Comparison of ENCODE assay signal across 9 mouse cellular contexts in genomic region chr17:86303401-86304243, GRCm38 (mm10).
A peak's percentile ranks its signal among the peaks of the same experiment; 100 is the strongest.
DNase-seq lines count a peak whose midpoint lies in the region; ATAC-seq and TF ChIP-seq lines count a peak whose summit lies in the region.
"Had no signal": no experiment of that assay in that cellular context is flagged by ENCODE, and none has a peak within 500 bp of the region (broad histone marks: within the 10 kb centered on the region; RNA-seq: fewer than 3 reads in every experiment).

No protein-coding gene starts in this region.

- ATAC-seq in liver, embryonic 12.5 days = peak; percentile 77
- no peak for ATAC-seq in granulocyte monocyte progenitor cell, adult 5-6 weeks (replicated peaks; ENCODE audit: poor library complexity, severe bottlenecking)
- ATAC-seq: midbrain, embryonic 16.5 days had no signal

- 0 out of 2 replicates have a peak overlapping the region, but pooled peaks have one; percentile 6 for H3K9ac ChIP-seq in liver, embryonic 12.5 days

- H3K36me3 ChIP-seq in kidney, adult 2 months (ENCODE audit: control insufficient read depth, insufficient read depth, low read length) = no peaks in the 10 kb centered on the region
- H3K36me3 ChIP-seq in heart, embryonic 10.5 days = no peaks in the 10 kb centered on the region
- no peaks in the 10 kb centered on the region for H3K36me3 ChIP-seq in liver, embryonic 12.5 days

- 77% methylated on average over 19 of the region's 19 CpGs for WGBS in kidney, adult 2 months
- WGBS in heart, embryonic 10.5 days = 22% methylated on average over 19 of the region's 19 CpGs
- WGBS in liver, embryonic 12.5 days (ENCODE audit: insufficient replicate concordance) = 47% methylated on average over 19 of the region's 19 CpGs

- H3K27ac ChIP-seq in kidney, adult 2 months (ENCODE audit: insufficient read depth, low read depth, low read length) = peak overlapping the region; percentile 40; the same call in 1 of the 2 replicates
- peak overlapping the region; percentile 91 for H3K27ac ChIP-seq in heart, embryonic 10.5 days
- H3K27ac ChIP-seq in liver, embryonic 12.5 days = peak overlapping the region; percentile 76

- peaks cover 10% of the 10 kb centered on the region; the same call in 1 of the 2 replicates for H3K4me1 ChIP-seq in kidney, adult 2 months (ENCODE audit: control insufficient read depth, insufficient read depth, low read length)
- peaks cover 81% of the 10 kb centered on the region for H3K4me1 ChIP-seq in heart, embryonic 10.5 days
- peaks cover 61% of the 10 kb centered on the region for H3K4me1 ChIP-seq in liver, embryonic 12.5 days

- no peaks in the 10 kb centered on the region for H3K27me3 ChIP-seq in kidney, adult 2 months (replicated peaks; ENCODE audit: control insufficient read depth, insufficient read depth, low read length)
- no peaks in the 10 kb centered on the region for H3K27me3 ChIP-seq in heart, embryonic 10.5 days (ENCODE audit: insufficient read depth, poor library complexity, severe bottlenecking)
- no peaks in the 10 kb centered on the region for H3K27me3 ChIP-seq in liver, embryonic 12.5 days (replicated peaks)

- peak overlapping the region; percentile 37 for H3K4me2 ChIP-seq in liver, embryonic 12.5 days

- no peak for TF ChIP-seq CTCF in kidney, adult 2 months (conservative IDR thresholded peaks at IDR 0.05; ENCODE audit: insufficient read depth, insufficient read length, low read depth, low read length)

- DNase-seq in kidney, adult 2 months = no peak
- no peak for DNase-seq in kidney, adult 11 months
- peak; percentile 76 for DNase-seq in MN1 (ENCODE audit: low spot score)
- DNase-seq in heart, embryonic 10.5 days (ENCODE audit: low spot score) = peak; percentile 92
- DNase-seq in urinary bladder, postnatal 10 days (ENCODE audit: low spot score) = no peak
- no peak for DNase-seq in testis, postnatal 14 days (ENCODE audit: low spot score)

- H3K4me3 ChIP-seq in kidney, adult 2 months (ENCODE audit: insufficient read depth, low read depth, low read length) = no peak overlapping the region
- peak overlapping the region; percentile 31 for H3K4me3 ChIP-seq in heart, embryonic 10.5 days
- no peak overlapping the region for H3K4me3 ChIP-seq in liver, embryonic 12.5 days

- TF ChIP-seq POLR2A in kidney, adult 2 months (IDR thresholded peaks at IDR 0.05; ENCODE audit: low read depth, low read length) = no peak

- H3K9me3 ChIP-seq in heart, embryonic 10.5 days = no peaks in the 10 kb centered on the region
- H3K9me3 ChIP-seq in liver, embryonic 12.5 days (replicated peaks) = no peaks in the 10 kb centered on the region

Comparison
In these comparisons a context has a peak if more than half of its experiments do, and no peak if none do; other contexts are left out.
1. DNase-seq: peak in MN1 (single experiment) and heart, embryonic 10.5 days (single experiment); none in kidney, adult 2 months (single experiment), kidney, adult 11 months (single experiment), urinary bladder, postnatal 10 days (single experiment) and testis, postnatal 14 days (single experiment).
2. H3K27ac ChIP-seq: peak in every context shown above with its lines; median percentile 91 in heart, embryonic 10.5 days; 76 in liver, embryonic 12.5 days; 40 in kidney, adult 2 months.